Comparison of ENCODE assay signal across 8 mouse cellular contexts in genomic region chr9:110116353-110116976, GRCm38 (mm10). TPM values are rescaled to one million over a fixed set of nuclear protein-coding genes. Genes with fewer than 3 reads are reported as not detected.
A peak's percentile ranks its signal among the peaks of the same experiment; 100 is the strongest.
DNase-seq lines count a peak whose midpoint lies in the region; ATAC-seq and TF ChIP-seq lines count a peak whose summit lies in the region.

No protein-coding gene starts in this region.

- H3K9me3 ChIP-seq in hindbrain, embryonic 15.5 days, result no peaks in the 10 kb centered on the region

- H3ac ChIP-seq in myocyte (ENCODE audit: control insufficient read depth, insufficient read length), result peak overlapping the region; percentile 90

- ATAC-seq in hindbrain, embryonic 15.5 days (ENCODE audit: low FRiP score, low read depth), result no peak; the same call in 1 of the 2 replicates

- peak; percentile 20 to 48 for DNase-seq in kidney, postnatal 4 days
- no peak for DNase-seq in kidney, adult 11 months
- DNase-seq in right cerebral cortex, postnatal 4 days, result no peak
- DNase-seq in right cerebral cortex, postnatal 14 days, result no peak
- DNase-seq in frontal cortex, adult 2 months (ENCODE audit: extremely low spot score in 1 of 2, low spot score in 1 of 2), result no peak

- peak overlapping the region; percentile 83 for H3K27ac ChIP-seq in bone marrow macrophage, adult 2 months (ENCODE audit: insufficient read depth, low read depth, low read length)
- peak overlapping the region; percentile 96 for H3K27ac ChIP-seq in hindbrain, embryonic 15.5 days (replicated peaks)

- H3K36me3 ChIP-seq in hindbrain, embryonic 15.5 days, result peaks cover 32% of the 10 kb centered on the region
- H3K36me3 ChIP-seq in myocyte (ENCODE audit: control insufficient read depth, insufficient read depth), result peaks cover 5% of the 10 kb centered on the region

- no peak for TF ChIP-seq CTCF in bone marrow macrophage, adult 2 months (IDR thresholded peaks at IDR 0.05; ENCODE audit: low read depth, low read length)

- no peak for TF ChIP-seq POLR2A in bone marrow macrophage, adult 2 months (IDR thresholded peaks at IDR 0.05; ENCODE audit: borderline replicate concordance, low read depth, low read length)
- no peak for TF ChIP-seq POLR2A in myocyte (IDR thresholded peaks at IDR 0.05; ENCODE audit: insufficient read length, low read depth)

- H3K4me1 ChIP-seq in bone marrow macrophage, adult 2 months (ENCODE audit: control insufficient read depth, insufficient read depth, low read length), result peaks cover 11% of the 10 kb centered on the region
- peaks cover 24% of the 10 kb centered on the region for H3K4me1 ChIP-seq in hindbrain, embryonic 15.5 days (replicated peaks)

- H3K27me3 ChIP-seq in hindbrain, embryonic 15.5 days, result no peaks in the 10 kb centered on the region
- no peaks in the 10 kb centered on the region for H3K27me3 ChIP-seq in myocyte (ENCODE audit: control insufficient read depth, insufficient read depth, insufficient read length)

- peak overlapping the region; percentile 74 for H3K4me3 ChIP-seq in bone marrow macrophage, adult 2 months (ENCODE audit: insufficient read depth, low read length)
- peak overlapping the region; percentile 91 for H3K4me3 ChIP-seq in hindbrain, embryonic 15.5 days
- peak overlapping the region; percentile 91 for H3K4me3 ChIP-seq in myocyte

- WGBS in hindbrain, embryonic 15.5 days, result 4% methylated on average over 10 of the region's 10 CpGs

- peaks cover 24% of the 10 kb centered on the region for H3K79me2 ChIP-seq in myocyte (ENCODE audit: control insufficient read depth, insufficient read depth)

- H3K4me2 ChIP-seq in hindbrain, embryonic 15.5 days, result peak overlapping the region; percentile 68
- H3K4me2 ChIP-seq in myocyte (ENCODE audit: low read depth), result peak overlapping the region; percentile 91

- H3K9ac ChIP-seq in hindbrain, embryonic 15.5 days, result peak overlapping the region; percentile 82

TF ChIP-seq in myocyte, 11 proteins besides CTCF, POLR2A, EP300 and RAD21:
- TF ChIP-seq MAX (IDR thresholded peaks at IDR 0.05; ENCODE audit: low read depth), result no peak
- no peak for TF ChIP-seq MYOG (IDR thresholded peaks at IDR 0.05; ENCODE audit: control insufficient read depth in 1 of 3, insufficient read depth in 1 of 3, insufficient read length in 2 of 3, low read depth in 2 of 3)
- no peak for TF ChIP-seq SRF (IDR thresholded peaks at IDR 0.05; ENCODE audit: control insufficient read depth, insufficient read length, low read depth)
- TF ChIP-seq TCF12 (IDR thresholded peaks at IDR 0.05; ENCODE audit: insufficient read depth, poor library complexity, severe bottlenecking), result no peak
- TF ChIP-seq USF1 (IDR thresholded peaks at IDR 0.05; ENCODE audit: low read depth), result no peak
- TF ChIP-seq POLR2AphosphoS2 (IDR thresholded peaks at IDR 0.05; ENCODE audit: insufficient read length, low read depth), result no peak
- TF ChIP-seq MYOD1 (IDR thresholded peaks at IDR 0.05; ENCODE audit: control insufficient read depth in 1 of 3, insufficient read length in 2 of 3, low read depth in 2 of 3), result no peak
- TF ChIP-seq REST (IDR thresholded peaks at IDR 0.05; ENCODE audit: insufficient read depth, insufficient read length), result no peak
- TF ChIP-seq E2F4 (IDR thresholded peaks at IDR 0.05; ENCODE audit: insufficient read depth), result no peak
- TF ChIP-seq CEBPB (IDR thresholded peaks at IDR 0.05; ENCODE audit: insufficient read depth, poor library complexity, severe bottlenecking), result no peak

RNA-seq across cellular contexts. Expression of gene Smarcc1, which starts 1.0 kb away (rescaled TPM):
- polyA plus RNA-seq in bone marrow macrophage, adult 2 months (2012; ENCODE audit: insufficient read depth, insufficient read length, missing spikeins), result 29.7 and 31.9 TPM in 2 replicates
- 92.4 and 95.1 TPM in 2 replicates for polyA plus RNA-seq in hindbrain, embryonic 15.5 days (2015; fragmentation: Nextera tagmentation; extraction: Ambion mirVana)
- polyA plus RNA-seq in myocyte (2012; fragmentation: generic; extraction: Trizol), result 29.5 TPM
- 32.6 and 33.6 TPM in 2 replicates for polyA plus RNA-seq in frontal cortex, adult 2 months (2012; rRNA removed)

RNA-seq across cellular contexts. Expression of gene Dhx30, which starts 1.2 kb away (rescaled TPM):
- 44.1 and 50.5 TPM in 2 replicates for polyA plus RNA-seq in bone marrow macrophage, adult 2 months (2012; ENCODE audit: insufficient read depth, insufficient read length, missing spikeins)
- polyA plus RNA-seq in hindbrain, embryonic 15.5 days (2015; fragmentation: Nextera tagmentation; extraction: Ambion mirVana), result 168 and 179 TPM in 2 replicates
- 79.1 TPM for polyA plus RNA-seq in myocyte (2012; fragmentation: generic; extraction: Trizol)
- 145 TPM in 2 replicates for polyA plus RNA-seq in frontal cortex, adult 2 months (2012; rRNA removed)

Comparison
In these comparisons a context has a peak if more than half of its experiments do, and no peak if none do; other contexts are left out.
1. DNase-seq: peak in kidney, postnatal 4 days (2 of 2); none in kidney, adult 11 months (single experiment), right cerebral cortex, postnatal 4 days (single experiment), right cerebral cortex, postnatal 14 days (single experiment) and frontal cortex, adult 2 months (0 of 2).
2. Peak in every context shown above with its lines, with median percentiles within 50 percentile points of each other: H3K4me3 ChIP-seq.